Mouse (Mus musculus) 3T3-L1 (cell line): ENCODE results near the gene Zbtb7a.

Source experiments
- DNase-seq: peaks from one replicate; pipeline ENCODE4 v3.0.0-alpha.2; 2015; ENCODE audit warnings: low read depth, low spot score

Gene Zbtb7a

GRCm38 (mm10) chr10:81138821-81139528 is 4.0 kb downstream of the Zbtb7a start:
- DNase-seq, result no peak

DNA sequence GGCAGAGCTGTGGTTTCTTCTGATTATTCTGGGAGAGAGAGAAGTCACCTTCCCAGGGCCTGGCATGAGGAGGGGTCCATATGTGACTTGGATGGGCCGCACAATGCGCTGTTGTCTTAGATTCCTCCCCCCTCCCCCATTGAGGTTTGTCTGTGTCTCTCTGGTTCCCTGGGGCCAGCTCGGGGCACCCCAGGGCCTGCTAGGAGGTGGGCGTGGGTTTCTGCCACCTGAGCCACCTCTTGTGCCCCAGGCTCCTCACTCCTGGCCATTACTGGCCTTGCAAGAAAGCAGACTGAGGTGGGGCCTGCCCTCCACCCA is 4.5 kb downstream of the Zbtb7a start:
- DNase-seq, result no peak

GRCm38 (mm10) chr10:81140005-81140404 is 5.0 kb downstream of the Zbtb7a start:
- no peak for DNase-seq

DNA sequence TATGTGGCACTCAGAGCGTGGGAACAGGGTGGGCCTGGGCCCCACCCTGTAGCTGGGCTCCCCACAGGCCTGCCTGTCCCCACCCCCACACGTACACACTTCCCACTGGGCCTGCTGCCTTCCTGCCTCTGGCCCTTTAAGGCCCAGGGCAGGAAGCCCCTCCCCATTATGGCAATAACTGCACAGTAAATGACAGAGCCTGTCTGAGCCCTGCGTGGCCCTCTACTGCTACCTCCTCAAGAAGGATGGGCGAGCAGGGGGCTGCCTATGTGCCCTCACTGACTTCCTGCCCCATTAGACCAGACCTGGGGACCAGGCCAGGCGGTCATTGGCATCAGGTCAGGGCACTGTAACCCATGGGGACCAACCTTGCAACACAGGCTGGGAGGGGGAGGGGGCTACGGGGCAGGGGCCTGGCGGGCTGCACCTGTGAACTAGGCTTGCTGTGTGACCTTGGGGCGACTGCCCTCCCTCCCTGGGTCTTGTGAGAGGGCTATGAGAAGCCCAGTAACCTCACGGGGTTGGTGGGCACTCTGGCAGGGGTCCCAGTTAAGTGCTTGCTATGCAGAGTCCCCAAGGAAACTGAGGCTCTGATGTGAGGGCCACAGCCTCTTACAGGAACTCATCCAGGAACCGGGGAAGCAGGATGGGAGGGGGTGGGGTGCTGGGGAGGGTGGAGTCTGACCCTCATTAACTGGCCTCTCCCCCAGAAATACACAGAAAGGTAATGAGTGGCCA is 5.9 kb downstream of the Zbtb7a start:
- no peak for DNase-seq

DNA sequence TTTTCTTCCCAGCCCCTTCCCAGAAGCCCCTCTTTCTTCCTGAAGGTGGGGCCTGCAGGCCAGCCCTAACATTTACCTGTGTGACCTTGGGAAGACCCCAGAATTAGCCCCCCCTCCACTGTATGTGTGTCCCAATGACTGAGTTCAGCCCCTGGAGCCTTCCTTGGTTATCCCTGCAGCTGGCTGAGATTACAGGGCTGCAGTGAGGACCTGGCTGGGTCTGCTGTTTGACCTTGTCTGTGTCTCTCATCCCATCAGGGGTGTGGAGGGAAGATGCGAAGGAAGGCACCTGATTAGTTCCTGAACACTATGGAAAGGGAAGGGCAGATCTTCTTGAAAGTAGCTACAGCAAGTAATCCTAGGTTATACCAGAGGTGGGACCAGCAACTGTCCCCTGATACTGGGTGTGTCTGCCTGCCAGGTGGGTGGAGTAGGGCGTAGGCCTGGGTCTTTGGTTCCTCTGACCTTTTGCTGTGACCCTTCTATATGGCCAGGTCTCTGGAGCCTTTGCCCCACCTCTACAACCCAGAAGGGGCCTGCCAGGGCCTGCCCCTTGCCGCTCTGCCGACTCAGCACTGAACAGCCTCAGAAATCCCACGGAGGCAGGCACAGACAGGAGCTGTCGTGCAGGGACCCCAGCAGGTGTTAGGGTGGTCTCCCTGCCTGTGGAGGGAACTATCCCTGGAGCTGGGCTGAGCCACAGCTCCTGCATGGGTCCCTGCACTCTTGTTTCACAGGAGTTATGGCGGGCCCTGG is 6.6 kb downstream of the Zbtb7a start:
- DNase-seq, result no peak

GRCm38 (mm10) chr10:81142551-81142981 is 7.5 kb downstream of the Zbtb7a start:
- peak; percentile 59 for DNase-seq

GRCm38 (mm10) chr10:81143157-81143633 is 8.2 kb downstream of the Zbtb7a start:
- DNase-seq, result peak; percentile 70

DNA sequence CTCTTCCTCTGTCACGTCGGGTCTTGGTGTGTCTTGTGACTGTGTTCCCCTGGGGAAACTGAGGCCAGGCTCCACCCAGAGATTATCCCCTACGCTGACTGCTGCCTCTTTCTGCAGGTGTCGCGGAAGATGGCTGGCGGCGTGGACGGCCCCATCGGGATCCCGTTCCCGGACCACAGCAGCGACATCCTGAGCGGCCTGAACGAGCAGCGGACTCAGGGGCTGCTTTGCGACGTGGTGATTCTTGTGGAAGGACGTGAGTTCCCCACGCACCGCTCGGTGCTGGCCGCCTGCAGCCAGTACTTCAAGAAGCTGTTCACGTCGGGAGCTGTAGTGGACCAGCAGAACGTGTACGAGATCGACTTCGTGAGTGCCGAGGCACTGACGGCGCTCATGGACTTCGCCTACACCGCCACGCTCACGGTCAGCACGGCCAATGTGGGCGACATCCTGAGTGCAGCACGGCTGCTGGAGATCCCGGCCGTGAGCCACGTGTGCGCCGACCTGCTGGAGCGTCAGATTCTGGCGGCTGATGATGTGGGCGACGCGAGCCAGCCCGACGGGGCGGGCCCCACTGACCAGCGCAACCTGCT is 8.9 kb downstream of the Zbtb7a start:
- no peak for DNase-seq

DNA sequence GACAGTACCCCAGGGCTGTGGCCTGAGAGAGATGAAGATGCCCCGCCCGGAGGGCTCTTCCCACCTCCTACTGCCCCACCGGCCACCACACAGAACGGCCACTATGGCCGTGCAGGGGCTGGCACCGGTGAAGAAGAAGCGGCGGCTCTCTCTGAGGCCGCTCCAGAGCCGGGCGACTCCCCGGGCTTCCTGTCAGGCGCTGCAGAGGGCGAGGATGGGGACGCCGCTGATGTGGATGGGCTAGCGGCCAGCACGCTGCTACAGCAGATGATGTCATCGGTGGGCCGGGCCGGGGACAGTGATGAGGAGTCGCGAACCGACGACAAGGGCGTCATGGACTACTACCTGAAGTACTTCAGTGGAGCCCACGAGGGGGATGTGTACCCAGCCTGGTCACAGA is 9.6 kb downstream of the Zbtb7a start:
- DNase-seq, result no peak

- no peak for DNase-seq
Measured at GRCm38 (mm10) chr10:81145307-81145706, 10.3 kb downstream of the Zbtb7a start.

- DNase-seq, result peak; percentile 65
Measured at GRCm38 (mm10) chr10:81145778-81146177, 10.8 kb downstream of the Zbtb7a start.

DNA sequence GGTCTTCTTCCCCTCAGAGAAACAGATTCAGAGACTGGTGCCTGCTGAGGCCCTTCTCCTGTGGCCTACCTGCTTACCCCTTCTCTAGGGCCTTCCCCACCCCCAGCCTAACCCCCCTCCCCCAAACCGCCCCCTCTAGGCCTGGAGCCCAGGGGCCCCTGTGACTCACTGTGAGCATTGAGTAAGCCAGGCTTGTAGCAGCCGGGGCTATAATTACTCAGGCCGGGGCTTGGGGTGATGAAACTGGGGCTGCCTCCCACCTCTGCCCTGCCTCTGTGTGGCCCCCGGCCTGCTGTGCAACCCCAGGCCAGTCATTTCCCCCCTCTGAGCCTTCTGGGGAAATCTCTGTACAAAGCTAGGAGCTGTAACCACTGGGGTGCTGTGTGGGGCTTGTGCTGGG is 11.3 kb downstream of the Zbtb7a start:
- peak; percentile 68 for DNase-seq

- DNase-seq, result no peak
Measured at GRCm38 (mm10) chr10:81151261-81151660, 16.2 kb downstream of the Zbtb7a start.

DNA sequence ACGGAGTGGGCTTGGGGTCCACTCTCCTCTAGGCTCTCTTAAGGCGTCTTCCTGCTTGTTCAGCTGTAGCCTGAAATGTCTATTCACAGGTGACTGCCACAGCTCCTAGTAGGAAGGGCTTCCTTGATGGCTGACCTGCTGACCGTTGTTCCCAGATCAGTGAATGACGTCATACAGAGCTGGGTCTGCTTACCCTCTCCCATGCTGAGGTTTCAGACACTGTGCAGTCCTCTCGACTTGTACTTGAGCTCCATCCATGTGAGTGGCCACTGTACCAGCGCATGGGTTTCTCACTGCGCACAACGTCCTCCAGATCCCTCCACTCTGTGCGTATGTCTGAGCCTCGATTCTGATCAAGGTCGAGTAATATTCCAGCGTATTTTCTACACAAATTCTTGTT is 17.6 kb downstream of the Zbtb7a start:
- DNase-seq, result no peak

DNA sequence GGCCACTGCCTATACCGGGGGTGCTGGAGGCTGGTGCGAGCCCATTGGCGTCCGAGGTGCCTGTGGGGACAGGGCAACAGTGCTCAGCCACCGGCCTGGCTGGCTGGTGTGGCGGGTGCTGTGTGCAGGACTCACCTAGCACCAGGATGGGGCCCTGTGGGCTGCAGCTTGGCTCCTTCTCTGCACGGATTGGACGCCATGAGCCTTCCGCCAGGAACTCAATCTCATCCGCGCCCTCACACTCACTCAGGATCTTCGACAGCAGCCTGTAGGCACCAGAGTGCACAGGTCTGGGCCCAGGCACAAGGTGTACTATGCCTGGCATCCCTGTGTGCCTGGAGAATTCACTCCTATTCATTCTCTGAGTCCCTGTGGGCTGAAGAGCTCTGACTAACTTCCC is 19.3 kb downstream of the Zbtb7a start:
- DNase-seq, result no peak

- no peak for DNase-seq
Measured at GRCm38 (mm10) chr10:81154736-81155135, 19.7 kb downstream of the Zbtb7a start.

GRCm38 (mm10) chr10:81161602-81162317 is 26.7 kb downstream of the Zbtb7a start:
- DNase-seq, result no peak

DNA sequence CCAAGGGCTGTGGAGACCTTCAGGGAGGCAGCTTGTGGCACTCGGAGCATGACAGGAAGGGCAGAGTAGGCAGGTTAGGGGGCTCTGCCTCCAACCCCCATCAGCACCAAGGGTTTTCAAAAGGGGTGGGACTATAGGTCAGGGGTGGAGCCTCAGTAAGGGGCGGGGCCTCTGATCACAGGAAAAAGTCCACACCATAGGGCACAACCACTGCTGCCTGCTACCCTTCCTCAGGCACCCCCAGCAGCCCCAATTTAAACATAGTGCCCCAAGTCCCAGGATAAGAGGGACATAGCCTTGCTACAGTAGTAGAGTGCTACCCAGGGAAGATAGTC is 27.3 kb downstream of the Zbtb7a start:
- no peak for DNase-seq

- no peak for DNase-seq
Measured at GRCm38 (mm10) chr10:81165118-81165517, 30.1 kb downstream of the Zbtb7a start.

- DNase-seq, result peak; percentile 99
Measured at GRCm38 (mm10) chr10:81167200-81168086, 32.4 kb downstream of the Zbtb7a start, which contains the start of gene Pias4. Gene Pias4 (minus strand): TSS chr10:81167923.

- DNase-seq, result no peak
Measured at GRCm38 (mm10) chr10:81168087-81168431, 33.0 kb downstream of the Zbtb7a start.
